Mouse (Mus musculus): Measurements from ENCODE around the gene Mllt1. TPM values are rescaled to one million over a fixed set of nuclear protein-coding genes. Genes with fewer than 3 reads are reported as not detected.

The Mllt1 gene
- 10 to 100 TPM; 28.3 to 30.8 TPM for total RNA-seq (2021)

DNA sequence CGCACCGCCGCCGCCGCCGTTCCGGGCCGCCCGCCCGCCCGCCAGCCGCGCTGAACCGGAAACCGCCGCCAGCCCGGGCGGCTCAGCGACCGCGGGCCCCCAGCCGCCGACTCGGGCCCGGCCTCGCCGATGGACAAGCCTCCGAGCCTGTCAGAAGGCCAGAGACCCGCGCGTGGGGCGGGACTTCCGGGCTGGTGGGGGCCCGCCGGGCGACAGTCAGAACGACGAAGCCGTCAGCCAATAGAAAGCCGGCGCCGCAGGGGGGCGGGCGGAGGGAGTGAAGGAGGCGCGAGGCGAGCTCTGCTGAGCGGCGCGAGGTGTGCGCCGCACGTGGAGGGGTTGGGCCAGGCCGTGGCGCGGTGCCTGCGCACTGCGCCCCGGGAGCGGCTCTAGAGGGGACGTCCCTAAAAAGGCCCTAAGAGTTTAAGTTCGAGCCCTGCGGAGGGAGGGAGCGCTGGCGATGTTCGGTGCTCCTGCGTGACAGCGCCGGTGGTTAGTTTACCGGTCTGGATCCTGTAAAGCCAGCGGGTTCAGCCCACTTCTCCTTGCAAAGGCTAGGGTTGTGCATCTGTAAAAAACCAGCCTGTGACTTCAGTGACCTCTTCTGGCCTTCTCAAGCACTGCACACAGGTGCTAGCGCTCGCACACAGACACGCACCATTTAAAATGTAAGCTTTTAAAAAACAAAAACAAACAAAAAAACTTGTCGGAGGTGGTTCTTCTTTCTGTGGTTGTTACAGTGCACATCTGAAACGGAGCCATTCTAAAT, at the start of gene Mllt1:
Gene Mllt1, minus strand, starts transcription at position 53 of the 769 bp plus-strand sequence.
- peak; percentile 99 to 100 for DNase-seq
- intact Hi-C loops (cut with DNase I): loop anchor here (5.0 kb wide), 3 partner anchors 38 to 128 kb away; partner anchors contain the start of gene Rfx2

- intact Hi-C loops (cut with DNase I): loop anchor here (5.0 kb wide), 1 partner anchor 53 kb away; no protein-coding TSS in a partner anchor
Measured at GRCm38 (mm10) chr17:56984886-56985285, 49.7 kb upstream of the Mllt1 start.

DNA sequence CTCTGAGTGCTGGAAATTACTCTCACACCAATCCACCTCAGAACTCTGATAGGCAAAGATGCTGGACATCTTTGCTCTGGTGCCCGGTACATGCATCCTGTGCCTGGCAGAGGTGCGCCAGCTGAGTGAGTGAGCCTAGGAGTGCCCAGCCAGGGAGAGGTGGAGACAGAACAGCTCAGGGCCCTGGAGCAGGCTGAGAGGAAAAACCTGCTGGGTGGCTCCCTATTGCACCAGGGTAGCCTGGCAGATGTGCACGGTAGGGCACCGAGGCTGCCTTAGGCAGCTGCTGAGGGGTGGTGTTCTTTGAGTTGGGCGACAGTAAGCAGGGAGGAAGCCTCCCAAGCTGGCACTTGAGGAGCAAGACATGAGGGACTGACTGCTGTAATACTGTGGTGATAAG, 46.8 kb upstream of the Mllt1 start, which contains the start of gene Acer1:
Gene Acer1, minus strand, starts transcription at position 114 of the 400 bp plus-strand sequence.
- no peak for DNase-seq
- intact Hi-C loops (cut with DNase I): no loop called here

More at GRCm38 (mm10) chr17:56984886-56985285, 49.7 kb upstream of the Mllt1 start:
- DNase-seq: no peak

- no peak for DNase-seq
- intact Hi-C loops (cut with DNase I): no loop called here
Measured at GRCm38 (mm10) chr17:56981049-56981448, 45.8 kb upstream of the Mllt1 start.

DNA sequence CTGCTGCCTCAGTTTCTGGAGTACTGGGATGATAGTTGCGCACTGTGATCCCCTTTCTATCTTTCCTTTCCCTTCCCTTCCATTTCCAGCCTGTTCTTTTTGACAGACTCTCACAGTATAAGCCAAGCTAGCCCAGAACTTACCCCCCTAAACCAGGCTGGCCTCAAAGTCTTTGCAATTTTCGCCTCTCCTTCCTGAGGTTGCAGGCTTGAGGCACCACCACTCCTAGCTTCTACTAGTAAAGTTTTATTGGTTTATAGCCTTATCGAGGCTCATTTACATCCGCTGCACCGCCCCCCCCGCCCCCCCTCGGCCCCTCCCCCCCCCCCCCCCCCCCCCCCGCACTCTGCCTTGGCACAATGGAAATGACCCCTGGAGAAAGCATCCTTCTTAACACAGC, 44.3 kb upstream of the Mllt1 start:
- intact Hi-C loops (cut with DNase I): no loop called here
- no peak for DNase-seq

- intact Hi-C loops (cut with DNase I): no loop called here
- no peak for DNase-seq
Measured at GRCm38 (mm10) chr17:56976531-56977390, 41.5 kb upstream of the Mllt1 start.

DNA sequence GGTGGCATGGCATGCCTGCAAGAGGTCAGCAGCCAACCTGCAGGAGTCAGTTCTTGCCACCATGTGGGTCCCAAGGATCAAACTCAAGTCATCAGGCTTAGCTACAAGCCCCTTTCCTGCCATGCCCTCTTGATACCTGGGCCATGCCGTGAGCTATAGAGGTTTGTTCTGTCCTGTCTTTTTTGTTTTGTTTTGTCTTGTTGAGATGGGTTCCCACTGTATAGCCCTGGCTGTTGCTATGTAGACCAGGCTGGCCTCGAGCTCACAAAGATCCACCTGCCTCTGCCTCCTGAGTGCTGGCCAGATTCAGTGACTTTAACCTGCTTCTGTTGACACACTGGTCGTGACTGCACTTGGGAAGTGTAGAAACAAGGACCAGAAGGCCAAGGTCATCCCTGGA, 40.2 kb upstream of the Mllt1 start:
- DNase-seq: no peak
- intact Hi-C loops (cut with DNase I): no loop called here

GRCm38 (mm10) chr17:56974708-56975240, 39.6 kb upstream of the Mllt1 start:
- intact Hi-C loops (cut with DNase I): no loop called here
- DNase-seq: no peak

- intact Hi-C loops (cut with DNase I): no loop called here
Measured at GRCm38 (mm10) chr17:56973956-56974707, 38.9 kb upstream of the Mllt1 start.

DNA sequence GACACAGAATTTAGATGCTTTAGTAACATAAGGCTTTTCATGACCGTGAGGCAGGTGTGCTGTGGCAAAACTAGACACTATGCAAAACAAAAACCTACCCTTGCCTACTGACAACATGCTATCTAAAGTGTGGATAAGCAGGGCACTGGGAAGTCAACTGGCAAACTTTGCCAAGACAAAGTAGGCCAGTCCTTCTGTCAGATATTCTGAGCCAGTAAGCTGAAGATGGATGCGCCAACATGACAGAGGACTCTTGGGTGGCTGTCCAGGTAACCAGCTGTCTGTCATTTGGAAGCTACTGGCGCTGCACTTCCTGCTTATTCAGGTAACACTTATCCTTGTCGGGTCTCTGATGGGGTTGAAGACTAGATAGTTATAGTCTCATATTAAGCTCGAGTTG, 34.9 kb upstream of the Mllt1 start:
- intact Hi-C loops (cut with DNase I): no loop called here
- no peak for DNase-seq

More at GRCm38 (mm10) chr17:56973956-56974707, 38.9 kb upstream of the Mllt1 start:
- DNase-seq: no peak

GRCm38 (mm10) chr17:56969321-56969720, 34.1 kb upstream of the Mllt1 start:
- intact Hi-C loops (cut with DNase I): no loop called here

DNA sequence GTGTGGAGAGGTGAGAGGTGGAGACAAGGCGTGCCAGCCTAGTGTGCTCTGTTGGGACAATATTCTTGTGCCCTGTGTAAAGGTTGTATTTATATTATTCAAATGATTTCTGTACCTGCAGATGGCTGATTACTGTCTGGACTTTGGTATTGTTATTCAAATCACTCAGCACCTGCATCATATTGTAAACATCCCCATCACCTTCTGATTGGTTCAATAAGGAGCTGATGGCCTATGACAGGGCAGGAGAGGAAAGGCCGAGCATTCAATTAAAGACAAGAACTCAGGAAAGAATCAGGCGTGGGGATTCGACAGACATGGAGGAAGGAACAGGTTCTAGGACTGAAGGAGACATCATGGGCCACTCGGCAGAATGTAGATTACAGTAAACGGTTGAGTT, 28.4 kb upstream of the Mllt1 start:
- no peak for DNase-seq
- intact Hi-C loops (cut with DNase I): no loop called here

More at GRCm38 (mm10) chr17:56969321-56969720, 34.1 kb upstream of the Mllt1 start:
- no peak for DNase-seq

DNA sequence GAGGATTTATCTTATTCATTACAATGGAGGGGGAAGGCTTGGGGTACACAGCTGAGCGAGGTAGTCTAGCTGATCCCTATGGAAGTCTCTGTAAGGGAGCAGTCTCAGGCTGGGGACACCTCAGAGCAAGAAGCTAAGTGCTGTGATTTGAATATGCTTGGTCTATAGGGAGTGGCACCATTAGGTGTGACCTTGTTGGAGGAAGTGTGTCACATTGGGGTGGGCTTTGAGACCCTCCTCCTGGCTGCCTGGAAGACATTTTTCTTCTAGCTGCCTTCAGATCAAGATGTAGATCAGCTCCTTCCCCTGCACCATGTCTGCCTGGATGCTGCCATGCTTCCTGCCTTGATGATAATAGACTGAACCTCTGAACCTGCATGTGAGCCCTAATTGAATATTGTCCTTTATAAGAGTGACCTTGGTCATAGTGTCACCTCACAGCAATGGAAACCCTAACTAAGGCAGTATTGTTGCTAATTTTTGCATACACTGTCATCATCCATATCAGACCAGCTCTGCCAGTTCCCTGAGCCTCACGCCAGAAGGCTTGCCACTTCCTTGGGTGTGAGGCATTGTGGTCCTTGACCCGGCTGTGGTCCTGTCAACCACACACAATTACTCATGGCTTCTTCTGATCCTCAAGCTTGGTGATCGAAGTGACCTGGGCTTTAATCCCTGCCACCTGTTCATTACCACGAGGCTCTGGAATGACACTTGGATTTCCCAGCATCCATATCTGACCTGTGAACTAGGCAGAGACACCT, 27.6 kb upstream of the Mllt1 start:
- no peak for DNase-seq
- intact Hi-C loops (cut with DNase I): no loop called here

GRCm38 (mm10) chr17:56961880-56962279, 26.7 kb upstream of the Mllt1 start:
- no peak for DNase-seq
- intact Hi-C loops (cut with DNase I): no loop called here

GRCm38 (mm10) chr17:56958667-56959066, 23.5 kb upstream of the Mllt1 start:
- no peak for DNase-seq
- intact Hi-C loops (cut with DNase I): no loop called here

DNA sequence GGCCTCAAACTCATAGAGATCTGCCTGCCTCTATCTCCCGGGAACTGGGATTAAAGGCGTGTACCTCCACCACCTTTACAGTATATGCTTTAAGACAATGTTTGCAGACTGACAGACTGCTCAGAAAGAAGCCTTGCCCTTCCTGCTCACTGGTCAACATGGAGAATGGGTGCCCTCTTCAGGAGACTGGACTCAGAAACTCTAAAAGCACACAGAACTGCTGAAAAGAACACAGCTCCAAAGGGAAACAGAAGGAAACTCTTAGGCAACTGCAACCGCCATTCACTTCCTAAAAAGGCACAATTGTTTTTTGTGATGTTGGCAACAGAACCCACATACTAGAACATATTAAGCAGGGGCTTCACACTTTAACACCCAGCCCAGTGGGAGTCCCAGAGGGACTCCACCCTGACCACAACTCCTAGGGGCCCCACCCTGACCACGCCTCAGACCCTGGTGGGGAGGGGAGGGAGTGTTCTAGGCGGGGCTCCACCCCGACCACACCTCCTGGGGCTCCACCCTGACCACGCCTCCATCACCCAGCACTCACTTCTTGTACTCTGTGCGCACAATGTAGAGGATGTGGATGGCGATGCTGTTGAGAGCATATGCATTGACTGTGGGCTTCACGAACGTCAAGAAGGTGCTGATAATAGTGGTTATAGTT, 22.7 kb upstream of the Mllt1 start:
- DNase-seq: peak in 1 of 2 experiments; percentile 31
- intact Hi-C loops (cut with DNase I): no loop called here

GRCm38 (mm10) chr17:56954871-56955270, 19.7 kb upstream of the Mllt1 start:
- intact Hi-C loops (cut with DNase I): no loop called here
- DNase-seq: no peak

DNA sequence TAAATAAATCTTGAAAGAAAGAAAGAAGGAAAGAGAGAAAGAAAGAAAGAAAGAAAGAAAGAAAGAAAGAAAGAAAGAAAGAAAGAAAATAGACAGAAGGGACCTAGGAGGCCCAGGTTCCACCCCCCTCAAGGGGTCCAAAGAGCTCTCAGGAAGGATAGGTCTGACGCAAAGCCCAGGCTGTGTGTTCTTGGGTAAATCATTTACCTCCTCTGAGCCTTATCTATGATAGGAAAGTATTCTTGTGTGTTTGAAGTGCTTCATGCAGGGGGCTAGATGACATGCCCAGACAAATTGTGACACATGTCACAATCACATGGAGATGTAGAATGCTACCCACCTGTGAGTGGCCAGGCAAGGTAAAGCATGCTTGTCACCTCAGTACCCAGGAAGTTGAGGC, 17.4 kb upstream of the Mllt1 start:
- intact Hi-C loops (cut with DNase I): no loop called here

GRCm38 (mm10) chr17:56950915-56951314, 15.7 kb upstream of the Mllt1 start:
- intact Hi-C loops (cut with DNase I): loop anchor here (1.0 to 2.0 kb wide), 2 partner anchors 54 to 142 kb away; no protein-coding TSS in a partner anchor
- DNase-seq: peak; percentile 46 to 67

More for the DNA sequence above, 17.4 kb upstream of the Mllt1 start:
- DNase-seq: no peak

All from heart, postnatal 10 days (tissue).